Mouse (Mus musculus) cerebellum, adult 2 months (tissue): ENCODE data around the gene Tfap2c. TPM values are rescaled to one million over a fixed set of nuclear protein-coding genes. Genes with fewer than 3 reads are reported as not detected.

Experiments used
- DNase-seq, 2 experiments: peaks; one replicate each; pipeline ENCODE4 v3.0.0; 2021
- H3K27ac ChIP-seq: fragments of 200-500 bp; 2 replicates; pipeline ENCODE4 v1.5.1; 2012; ENCODE audit warnings: low read length, control low read depth, inconsistent platforms; ENCODE audit not compliant: insufficient read depth
- H3K27me3 ChIP-seq: fragments of 200-500 bp; 2 replicates; pipeline ENCODE4 v1.6.1; 2012; ENCODE audit warnings: inconsistent platforms, mild to moderate bottlenecking, low read length, moderate library complexity; ENCODE audit not compliant: control insufficient read depth, insufficient read depth
- H3K4me1 ChIP-seq: fragments of 200-500 bp; 2 replicates; pipeline ENCODE4 v1.6.1; 2011; ENCODE audit warnings: low read length; ENCODE audit not compliant: control insufficient read depth, insufficient read depth
- H3K4me3 ChIP-seq: fragments of 200-500 bp; replicated peaks from 2 replicates; pipeline ENCODE3; 2011; ENCODE audit warnings: mild to moderate bottlenecking, low read depth, low read length, control low read depth; ENCODE audit not compliant: insufficient read depth
- CTCF ChIP-seq: fragments of 200-500 bp; IDR thresholded peaks from 2 replicates; pipeline ENCODE4 v1.5.1; 2011; ENCODE audit warnings: low read depth, mild to moderate bottlenecking, control low read depth, low read length, moderate library complexity, borderline replicate concordance; ENCODE audit not compliant: insufficient read depth
- POLR2A ChIP-seq: fragments of 200-500 bp; IDR thresholded peaks from 2 replicates; pipeline ENCODE4 v1.6.1; 2011; ENCODE audit warnings: low read length, control low read depth, borderline replicate concordance; ENCODE audit not compliant: insufficient read depth
- WGBS: fragments of 180-500 bp; shearing (Covaris S2); methylation state at CpG from one replicate; pipeline ENCODE4 v1.1.7; 2018; 5-methylcytosine and 5-hydroxymethylcytosine counted together
- polyA plus RNA-seq: library from polyadenylated mRNA; depleted of rRNA; stranded (reverse); fragments of >200 nt; gene quantifications from 2 replicates; pipeline ENCODE4 v1.2.3, GENCODE M21; 2012; rRNA removed

Tfap2c gene
- polyA plus RNA-seq, 1 experiment, result 0.07 TPM

- H3K4me3 ChIP-seq, result no peak overlapping the region
- no peaks in the 10 kb centered on the region for H3K4me1 ChIP-seq
- H3K27ac ChIP-seq, result no peak overlapping the region
- WGBS, result 13% methylated on average over 7 of the region's 7 CpGs
- TF ChIP-seq CTCF (no peak), POLR2A (no peak)
- H3K27me3 ChIP-seq, result no peaks in the 10 kb centered on the region
- DNase-seq, result no peak
These were observed 56.2 kb downstream of the Tfap2c start for GRCm38 (mm10) chr2:172605642-172606041.

GRCm38 (mm10) chr2:172607710-172608109 lies 58.3 kb downstream of the Tfap2c start:
- Histone ChIP-seq H3K4me3 (no peak overlapping the region), H3K27ac (no peak overlapping the region), H3K27me3 (no peaks in the 10 kb centered on the region), H3K4me1 (no peaks in the 10 kb centered on the region)
- 42% methylated on average over 11 of the region's 11 CpGs for WGBS
- DNase-seq, result no peak
- no peak for TF ChIP-seq CTCF
- no peak for TF ChIP-seq POLR2A

Other genes starting within 250 kb of the Tfap2c start
- gene Fam210b, start 204.0 kb upstream of the Tfap2c start, polyA plus RNA-seq, result 13.0 and 14.0 TPM in 2 replicates
- gene Aurka, start 179.1 kb upstream of the Tfap2c start, polyA plus RNA-seq, result 2.1 and 2.2 TPM in 2 replicates
- gene Cstf1, start 178.9 kb upstream of the Tfap2c start, polyA plus RNA-seq, result 28.2 and 31.6 TPM in 2 replicates
- 0.11 and 0.14 TPM in 2 replicates for gene Cass4, start 155.8 kb upstream of the Tfap2c start, polyA plus RNA-seq
- gene Rtf2, start 109.0 kb upstream of the Tfap2c start, polyA plus RNA-seq, result 81.7 and 84.4 TPM in 2 replicates
- gene Gcnt7, start 91.0 kb upstream of the Tfap2c start, polyA plus RNA-seq, result not detected in 2 replicates
- gene Fam209, start 77.1 kb upstream of the Tfap2c start, polyA plus RNA-seq, result not detected in 2 replicates